Mouse (Mus musculus) Patski (cell line): Measurements from ENCODE around the gene Gm49384. TPM values are rescaled to one million over a fixed set of nuclear protein-coding genes. Genes with fewer than 3 reads are reported as not detected.

Experiments used
- ATAC-seq: fragments of 100-300 bp; one replicate; pipeline ENCODE4 v1.8.0; 2021
- CTCF ChIA-PET: fragments of 350-600 bp; sonication (Branson Sonifier 250); formaldehyde crosslinking; loops from one replicate; lab custom pipeline; 2022; ENCODE audit warnings: inconsistent platforms; lab: Charles Lee
- POLR2A ChIA-PET: fragments of 350-600 bp; sonication (Branson Sonifier 250); formaldehyde crosslinking; loops from one replicate; lab custom pipeline; 2022; ENCODE audit warnings: antibody characterized with exemption, inconsistent platforms; lab: Charles Lee
- DNase-seq: peaks from one replicate; pipeline ENCODE4 v3.0.0-alpha.2; 2011; ENCODE audit warnings: low read depth, low spot score
- H3K27me3 ChIP-seq: fragments of 371-371 bp; one replicate; pipeline ENCODE4 v1.5.1; 2021
- CTCF ChIP-seq: fragments of 100-300 bp; IDR thresholded peaks from one replicate; pipeline ENCODE4 v1.5.1; 2021
- in situ Hi-C: fragments of 300-500 bp; cut with MboI; formaldehyde crosslinking; loops from 3 replicates; pipeline ENCODE4 v1.11.1; 2018; ENCODE audit warnings: low pct_unique_long_range_greater_than_20kb, mixed read lengths
- polyA plus RNA-seq: library from polyadenylated mRNA; unstranded; gene quantifications from one replicate; pipeline ENCODE4 v1.2.3, GENCODE M21; 2021

Gene Gm49384
- polyA plus RNA-seq, 1 experiment from 2014 or later: 4.9 TPM

GRCm38 (mm10) chr12:69227776-69228466, 23.9 kb upstream of the Gm49384 start, which contains the start of gene Pole2:
Pole2 (minus strand) TSS chr12:69228195.
- ATAC-seq: peak; percentile 92
- ChIA-PET CTCF (no interaction called here), POLR2A (interaction anchor here (1.0 kb wide), 1 partner anchor 14 kb away, joined by 4 read pairs; no protein-coding TSS in a partner anchor)
- H3K27me3 ChIP-seq: no peaks in the 10 kb centered on the region
- in situ Hi-C loops: no loop called here
- no peak for TF ChIP-seq CTCF
- no peak for DNase-seq

- no peaks in the 10 kb centered on the region for H3K27me3 ChIP-seq
- POLR2A ChIA-PET: no interaction called here
- DNase-seq (no peak), ATAC-seq (no peak)
- CTCF ChIA-PET: no interaction called here
- TF ChIP-seq CTCF: no peak
- in situ Hi-C loops: loop anchor here (25.0 kb wide), 1 partner anchor 367 kb away; the partner anchor contains the start of gene Vcpkmt
These were observed 16.7 kb upstream of the Gm49384 start for GRCm38 (mm10) chr12:69220613-69221277.

- DNase-seq (no peak), ATAC-seq (no peak)
- no peak for TF ChIP-seq CTCF
- ChIA-PET POLR2A (no interaction called here), CTCF (no interaction called here)
- no peaks in the 10 kb centered on the region for H3K27me3 ChIP-seq
- in situ Hi-C loops: loop anchor here (25.0 kb wide), 1 partner anchor 371 kb away; the partner anchor contains the start of gene Vcpkmt
These were observed 12.5 kb upstream of the Gm49384 start for GRCm38 (mm10) chr12:69216587-69216986.

GRCm38 (mm10) chr12:69215000-69215785, 11.1 kb upstream of the Gm49384 start:
- in situ Hi-C loops: loop anchor here (5.0 to 25.0 kb wide), 2 partner anchors 92 to 372 kb away; partner anchors contain the start of gene Vcpkmt
- ATAC-seq: no peak
- POLR2A ChIA-PET: interaction anchor here (0.6 kb wide), 1 partner anchor 87 kb away, joined by 3 read pairs; no protein-coding TSS in a partner anchor
- no peaks in the 10 kb centered on the region for H3K27me3 ChIP-seq
- TF ChIP-seq CTCF: no peak
- DNase-seq: no peak
- CTCF ChIA-PET: no interaction called here

GRCm38 (mm10) chr12:69214393-69214792, 10.3 kb upstream of the Gm49384 start:
- in situ Hi-C loops: loop anchor here (5.0 to 25.0 kb wide), 2 partner anchors 93 to 373 kb away; partner anchors contain the start of gene Vcpkmt
- H3K27me3 ChIP-seq: no peaks in the 10 kb centered on the region
- DNase-seq (no peak), ATAC-seq (no peak)
- ChIA-PET POLR2A (no interaction called here), CTCF (no interaction called here)
- TF ChIP-seq CTCF: no peak

- ATAC-seq: no peak
These were observed 9.2 kb upstream of the Gm49384 start for GRCm38 (mm10) chr12:69213186-69213777.

GRCm38 (mm10) chr12:69211057-69211456, 7.0 kb upstream of the Gm49384 start:
- in situ Hi-C loops: loop anchor here (5.0 to 25.0 kb wide), 2 partner anchors 96 to 376 kb away; partner anchors contain the start of gene Vcpkmt
- no peaks in the 10 kb centered on the region for H3K27me3 ChIP-seq
- TF ChIP-seq CTCF: peak; percentile 49
- POLR2A ChIA-PET: no interaction called here
- ATAC-seq (no peak), DNase-seq (no peak)
- CTCF ChIA-PET: no interaction called here

More at GRCm38 (mm10) chr12:69213186-69213777, 9.2 kb upstream of the Gm49384 start:
- TF ChIP-seq CTCF: peak; percentile 42
- no peak for DNase-seq
- no peaks in the 10 kb centered on the region for H3K27me3 ChIP-seq
- CTCF ChIA-PET: no interaction called here
- in situ Hi-C loops: loop anchor here (5.0 to 25.0 kb wide), 2 partner anchors 94 to 374 kb away; partner anchors contain the start of gene Vcpkmt
- POLR2A ChIA-PET: no interaction called here

- ATAC-seq (no peak), DNase-seq (no peak)
- in situ Hi-C loops: loop anchor here (5.0 to 25.0 kb wide), 2 partner anchors 97 to 377 kb away; partner anchors contain the start of gene Vcpkmt
- H3K27me3 ChIP-seq: no peaks in the 10 kb centered on the region
- CTCF ChIA-PET: no interaction called here
- no peak for TF ChIP-seq CTCF
- POLR2A ChIA-PET: no interaction called here
These were observed 6.3 kb upstream of the Gm49384 start for GRCm38 (mm10) chr12:69210056-69210979.

GRCm38 (mm10) chr12:69208520-69208919, 4.5 kb upstream of the Gm49384 start:
- no peak for ATAC-seq
- no peaks in the 10 kb centered on the region for H3K27me3 ChIP-seq
- DNase-seq: no peak
- in situ Hi-C loops: loop anchor here (25.0 kb wide), 1 partner anchor 379 kb away; the partner anchor contains the start of gene Vcpkmt
- ChIA-PET POLR2A (no interaction called here), CTCF (no interaction called here)
- peak; percentile 59 for TF ChIP-seq CTCF
